Mouse (Mus musculus) heart, embryonic 16.5 days (tissue): ENCODE measurements around the gene Adam30. TPM values are rescaled to one million over a fixed set of nuclear protein-coding genes. Genes with fewer than 3 reads are reported as not detected.

ENCODE experiments used
- ATAC-seq: fragments of 200-750 bp; cut with Nextera tagmentation; replicated peaks from 2 replicates; pipeline ENCODE4 v1.8.0; 2017; ENCODE audit warnings: moderate number of reproducible peaks; ENCODE audit not compliant: insufficient read depth, low FRiP score; ENCODE audit errors: extremely low read depth
- H3K27ac ChIP-seq: fragments of 300-500 bp; sonication (generic); 2 replicates; pipeline ENCODE4 v1.5.1; 2014; ENCODE audit warnings: mild to moderate bottlenecking, low read length, control low read depth, moderate library complexity
- H3K27me3 ChIP-seq: fragments of 300-500 bp; sonication (generic); 2 replicates; pipeline ENCODE4 v1.6.1; 2014; ENCODE audit warnings: low read length, mixed read lengths; ENCODE audit not compliant: control insufficient read depth, insufficient read depth
- H3K36me3 ChIP-seq: fragments of 300-500 bp; sonication (generic); 2 replicates; pipeline ENCODE4 v1.6.1; 2014; ENCODE audit not compliant: control insufficient read depth, insufficient read depth
- H3K4me1 ChIP-seq: fragments of 300-500 bp; sonication (generic); 2 replicates; pipeline ENCODE4 v1.6.1; 2014; ENCODE audit warnings: low read length, mixed read lengths; ENCODE audit not compliant: control insufficient read depth, insufficient read depth
- H3K4me2 ChIP-seq: fragments of 300-500 bp; sonication (generic); 2 replicates; pipeline ENCODE4 v1.6.1; 2014; ENCODE audit warnings: low read depth, mild to moderate bottlenecking, control low read depth, low read length
- H3K4me3 ChIP-seq: fragments of 300-500 bp; sonication (generic); 2 replicates; pipeline ENCODE4 v1.5.1; 2014; ENCODE audit warnings: mild to moderate bottlenecking, control low read depth, low read length
- H3K9ac ChIP-seq: fragments of 300-500 bp; sonication (generic); 2 replicates; pipeline ENCODE4 v1.6.1; 2014; ENCODE audit warnings: low read length, control low read depth
- H3K9me3 ChIP-seq: fragments of 300-500 bp; sonication (generic); replicated peaks from 2 replicates; pipeline ENCODE4 v1.6.1; 2016; ENCODE audit warnings: low read length; ENCODE audit not compliant: control insufficient read depth
- WGBS: fragments of 180-500 bp; shearing (Covaris S2); extraction: QIAGEN DNeasy Blood & Tissue Kit; methylation state at CpG from one replicate; pipeline ENCODE4 v1.1.7; 2014; 5-methylcytosine and 5-hydroxymethylcytosine counted together
- polyA plus RNA-seq: library from polyadenylated mRNA; unstranded; fragments of >200 nt; fragmentation: Nextera tagmentation; extraction: Ambion mirVana; gene quantifications from 2 replicates; pipeline ENCODE4 v1.2.1, GENCODE M21; 2015

The Adam30 gene
- polyA plus RNA-seq, 1 experiment from 2014 or later, result not detected

GRCm38 (mm10) chr3:98145204-98145603 is 15.2 kb upstream of the Adam30 start:
- ATAC-seq, result no peak
- WGBS, result 82% methylated on average over 10 of the region's 10 CpGs
- no peaks in the 10 kb centered on the region for H3K4me1 ChIP-seq

GRCm38 (mm10) chr3:98146471-98147410 is 13.7 kb upstream of the Adam30 start:
- no peaks in the 10 kb centered on the region for H3K4me1 ChIP-seq
- no peak overlapping the region for H3K4me2 ChIP-seq
- H3K27me3 ChIP-seq, result no peaks in the 10 kb centered on the region
- H3K27ac ChIP-seq, result no peak overlapping the region
- no peak overlapping the region for H3K4me3 ChIP-seq
- WGBS, result 95% methylated on average over 29 of the region's 29 CpGs
- H3K9ac ChIP-seq, result no peak overlapping the region
- peaks cover 56% of the 10 kb centered on the region for H3K36me3 ChIP-seq
- no peak for ATAC-seq
- no peaks in the 10 kb centered on the region for H3K9me3 ChIP-seq

More at GRCm38 (mm10) chr3:98145204-98145603, 15.2 kb upstream of the Adam30 start:
- no peaks in the 10 kb centered on the region for H3K9me3 ChIP-seq
- no peak overlapping the region for H3K4me3 ChIP-seq
- peaks cover 67% of the 10 kb centered on the region for H3K36me3 ChIP-seq
- H3K9ac ChIP-seq, result no peak overlapping the region
- no peak overlapping the region for H3K4me2 ChIP-seq
- H3K27ac ChIP-seq, result no peak overlapping the region
- H3K27me3 ChIP-seq, result no peaks in the 10 kb centered on the region

DNA sequence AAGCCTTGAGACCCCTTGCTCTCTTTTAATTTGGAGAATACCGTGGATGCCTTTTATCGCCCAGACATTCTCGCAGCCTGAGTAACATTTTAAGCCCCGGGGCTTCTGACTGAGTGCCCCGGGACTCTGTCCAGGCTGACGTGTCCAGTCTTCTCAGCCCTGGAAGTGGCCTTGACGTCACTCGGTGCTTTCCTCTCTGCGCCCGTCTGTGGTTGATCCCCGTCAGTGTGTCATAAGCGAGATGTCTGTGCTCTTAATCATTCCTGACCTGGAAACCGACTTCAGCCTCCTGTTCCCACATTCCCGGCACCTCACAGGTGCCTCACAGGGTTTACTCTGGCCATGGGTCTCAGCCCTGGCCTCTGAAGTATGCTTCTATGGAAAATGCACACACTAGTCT is 12.7 kb upstream of the Adam30 start:
- Histone ChIP-seq H3K27ac (no peak overlapping the region), H3K4me3 (no peak overlapping the region), H3K27me3 (no peaks in the 10 kb centered on the region), H3K9ac (no peak overlapping the region), H3K9me3 (no peaks in the 10 kb centered on the region), H3K4me1 (no peaks in the 10 kb centered on the region), H3K36me3 (peaks cover 53% of the 10 kb centered on the region), H3K4me2 (no peak overlapping the region)
- WGBS, result 85% methylated on average over 14 of the region's 14 CpGs
- no peak for ATAC-seq

- Histone ChIP-seq H3K9ac (no peak overlapping the region), H3K4me1 (no peaks in the 10 kb centered on the region), H3K4me3 (no peak overlapping the region), H3K27me3 (no peaks in the 10 kb centered on the region), H3K9me3 (no peaks in the 10 kb centered on the region), H3K27ac (no peak overlapping the region), H3K4me2 (no peak overlapping the region), H3K36me3 (peaks cover 34% of the 10 kb centered on the region)
- ATAC-seq, result no peak
- WGBS, result 94% methylated on average over 11 of the region's 11 CpGs
Observed at GRCm38 (mm10) chr3:98149881-98150280, 10.5 kb upstream of the Adam30 start.

DNA sequence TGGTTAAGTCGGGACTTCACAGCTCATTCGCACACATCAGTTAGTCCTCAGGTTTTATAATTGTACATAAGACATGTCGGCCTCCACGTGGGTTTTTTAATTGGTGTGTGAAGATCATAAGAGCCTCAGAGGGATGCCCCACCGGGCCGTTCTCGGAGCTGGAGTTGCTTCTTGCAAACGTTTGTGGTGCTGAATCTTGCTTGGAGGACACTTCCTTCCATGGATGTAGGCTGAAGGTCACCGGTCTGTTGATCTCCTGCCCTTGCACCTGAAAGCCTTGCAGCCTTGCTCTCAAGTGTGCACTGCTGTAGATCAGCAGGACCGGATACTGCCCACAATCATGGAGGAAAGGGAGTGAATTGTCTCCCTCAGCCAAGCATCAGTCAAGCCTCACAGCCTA is 9.4 kb upstream of the Adam30 start:
- Histone ChIP-seq H3K9ac (no peak overlapping the region), H3K9me3 (no peaks in the 10 kb centered on the region), H3K4me1 (no peaks in the 10 kb centered on the region), H3K4me2 (no peak overlapping the region), H3K36me3 (peaks cover 27% of the 10 kb centered on the region), H3K27ac (no peak overlapping the region), H3K4me3 (no peak overlapping the region), H3K27me3 (no peaks in the 10 kb centered on the region)
- ATAC-seq, result no peak
- WGBS, result 86% methylated on average over 10 of the region's 10 CpGs

DNA sequence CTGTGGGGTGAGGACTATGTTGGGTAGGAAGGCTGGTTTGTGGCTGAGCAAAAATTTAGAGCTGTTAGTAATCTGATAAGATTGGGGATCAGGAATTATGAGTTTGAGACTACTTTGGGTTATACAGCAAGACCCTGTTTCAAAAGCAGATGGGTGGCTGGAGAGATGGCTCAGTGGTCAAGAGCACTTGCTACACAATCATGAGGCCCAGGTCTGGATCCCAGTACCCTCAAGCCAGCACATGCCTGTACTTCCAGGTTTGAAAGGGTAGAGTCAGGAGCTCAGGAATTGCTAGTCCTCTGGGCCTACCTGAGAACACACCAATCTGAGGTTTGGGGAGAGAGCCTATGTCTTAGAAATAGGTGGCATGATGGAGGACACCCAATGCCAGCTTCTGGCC is 7.0 kb upstream of the Adam30 start:
- Histone ChIP-seq H3K9me3 (no peaks in the 10 kb centered on the region), H3K27me3 (no peaks in the 10 kb centered on the region), H3K9ac (no peak overlapping the region), H3K27ac (no peak overlapping the region), H3K4me1 (no peaks in the 10 kb centered on the region), H3K4me3 (no peak overlapping the region), H3K4me2 (no peak overlapping the region), H3K36me3 (peaks cover 7% of the 10 kb centered on the region; the same call in 1 of the 2 replicates)
- no peak for ATAC-seq

- 23% methylated on average over 4 of the region's 4 CpGs for WGBS
- no peaks in the 10 kb centered on the region for H3K27me3 ChIP-seq
- H3K9me3 ChIP-seq, result no peaks in the 10 kb centered on the region
- H3K9ac ChIP-seq, result no peak overlapping the region
- H3K27ac ChIP-seq, result no peak overlapping the region
- H3K4me3 ChIP-seq, result no peak overlapping the region
- H3K36me3 ChIP-seq, result no peaks in the 10 kb centered on the region
- no peak for ATAC-seq
- no peak overlapping the region for H3K4me2 ChIP-seq
- no peaks in the 10 kb centered on the region for H3K4me1 ChIP-seq
Observed at GRCm38 (mm10) chr3:98156158-98156557, 4.3 kb upstream of the Adam30 start.

DNA sequence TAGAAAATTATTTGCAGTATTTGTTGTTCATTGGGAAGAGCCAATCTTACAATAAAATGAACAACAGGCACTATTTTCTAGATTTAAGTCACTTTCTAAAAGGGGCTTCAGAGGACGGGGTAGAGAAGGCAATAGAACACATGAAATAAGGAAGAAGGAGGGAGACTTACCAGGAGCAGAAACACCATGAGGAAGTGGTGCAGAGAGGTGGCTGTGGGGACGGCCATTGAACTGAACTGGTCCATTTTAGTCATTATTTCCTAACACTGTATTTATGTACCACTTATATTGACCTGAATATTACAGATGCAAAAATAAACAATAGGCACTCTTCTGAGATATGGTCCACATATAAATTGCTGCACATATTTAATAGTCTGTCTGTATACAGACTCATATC is 3.4 kb upstream of the Adam30 start:
- Histone ChIP-seq H3K27ac (no peak overlapping the region), H3K4me2 (no peak overlapping the region), H3K4me1 (no peaks in the 10 kb centered on the region), H3K9me3 (no peaks in the 10 kb centered on the region), H3K27me3 (no peaks in the 10 kb centered on the region), H3K9ac (no peak overlapping the region), H3K36me3 (no peaks in the 10 kb centered on the region), H3K4me3 (no peak overlapping the region)
- 80% methylated on average over 2 of the region's 2 CpGs for WGBS
- no peak for ATAC-seq

- no peak overlapping the region for H3K4me2 ChIP-seq
- H3K27me3 ChIP-seq, result no peaks in the 10 kb centered on the region
- H3K36me3 ChIP-seq, result no peaks in the 10 kb centered on the region
- no peak overlapping the region for H3K27ac ChIP-seq
- WGBS, result 34% methylated on average over 2 of the region's 2 CpGs
- no peaks in the 10 kb centered on the region for H3K4me1 ChIP-seq
- H3K9ac ChIP-seq, result no peak overlapping the region
- no peak overlapping the region for H3K4me3 ChIP-seq
- no peaks in the 10 kb centered on the region for H3K9me3 ChIP-seq
- ATAC-seq, result no peak
Observed at GRCm38 (mm10) chr3:98157585-98157984, 2.8 kb upstream of the Adam30 start.
